11 mouse cellular contexts compared by ENCODE assay signal in genomic region chr10:110782655-110783054, GRCm38 (mm10). TPM values are rescaled to one million over a fixed set of nuclear protein-coding genes. Genes with fewer than 3 reads are reported as not detected.
A peak's percentile ranks its signal among the peaks of the same experiment; 100 is the strongest.
DNase-seq lines count a peak whose midpoint lies in the region; ATAC-seq and TF ChIP-seq lines count a peak whose summit lies in the region.
"Had no signal": no experiment of that assay in that cellular context is flagged by ENCODE, and none has a peak within 500 bp of the region (broad histone marks: within the 10 kb centered on the region; RNA-seq: fewer than 3 reads in every experiment).

No protein-coding gene starts in this region.

- no peaks in the 10 kb centered on the region for H3K4me1 ChIP-seq in heart, postnatal 0 days (ENCODE audit: control insufficient read depth, insufficient read depth)
- no peaks in the 10 kb centered on the region for H3K4me1 ChIP-seq in MEL (ENCODE audit: control insufficient read depth in 1 of 2, insufficient read depth in 2 of 2, low read length in 2 of 2)
- H3K4me1 ChIP-seq: embryonic facial prominence, embryonic 15.5 days had no signal

- H3K27me3 ChIP-seq in heart, postnatal 0 days (ENCODE audit: control insufficient read depth, insufficient read depth, low read length), result no peaks in the 10 kb centered on the region
- no peaks in the 10 kb centered on the region for H3K27me3 ChIP-seq in MEL (ENCODE audit: control insufficient read depth in 1 of 2, insufficient read depth in 2 of 2, low read length in 2 of 2)
- H3K27me3 ChIP-seq: embryonic facial prominence, embryonic 15.5 days had no signal

- no peaks in the 10 kb centered on the region for H3K9me3 ChIP-seq in heart, postnatal 0 days (replicated peaks; ENCODE audit: control insufficient read depth, low read length)
- H3K9me3 ChIP-seq in MEL (replicated peaks; ENCODE audit: insufficient read depth, low read length), result no peaks in the 10 kb centered on the region
- H3K9me3 ChIP-seq: embryonic facial prominence, embryonic 15.5 days had no signal

- TF ChIP-seq CTCF in heart, postnatal 0 days (IDR thresholded peaks at IDR 0.05; ENCODE audit: low read depth), result peak; percentile 55
- TF ChIP-seq CTCF in MEL (IDR thresholded peaks at IDR 0.05 in 2 of 3, conservative IDR thresholded peaks at IDR 0.05 in 1 of 3; ENCODE audit: control insufficient read depth in 1 of 3, insufficient read depth in 1 of 3, low read depth in 2 of 3, low read length in 3 of 3, poor library complexity in 1 of 3, severe bottlenecking in 1 of 3), result peak; percentile 23 to 48 (median 30); a peak in 4 of 6 replicates

- H3K4me2 ChIP-seq in heart, postnatal 0 days (ENCODE audit: low read depth, low read length), result no peak overlapping the region
- H3K4me2 ChIP-seq: embryonic facial prominence, embryonic 15.5 days had no signal

- ATAC-seq in heart, postnatal 0 days (ENCODE audit: insufficient read depth, low read depth), result no peak
- ATAC-seq in megakaryocyte progenitor cell, adult 5-6 weeks (replicated peaks; ENCODE audit: poor library complexity), result peak; percentile 61

- TF ChIP-seq EP300 in heart, postnatal 0 days (IDR thresholded peaks at IDR 0.05; ENCODE audit: low read depth), result no peak
- TF ChIP-seq EP300 in MEL (IDR thresholded peaks at IDR 0.05; ENCODE audit: low read depth in 1 of 2, low read length in 2 of 2), result no peak

- no peak for TF ChIP-seq POLR2A in MEL (IDR thresholded peaks at IDR 0.05; ENCODE audit: control insufficient read depth in 1 of 2, insufficient read depth in 1 of 2, low read depth in 1 of 2, low read length in 2 of 2, poor library complexity in 1 of 2)

- no peak overlapping the region for H3K9ac ChIP-seq in heart, postnatal 0 days (replicated peaks; ENCODE audit: low read depth, low read length)
- no peak overlapping the region for H3K9ac ChIP-seq in MEL (ENCODE audit: control insufficient read depth, low read depth, low read length, poor library complexity, severe bottlenecking)
- H3K9ac ChIP-seq: embryonic facial prominence, embryonic 15.5 days had no signal

- no peak overlapping the region for H3K27ac ChIP-seq in heart, postnatal 0 days (ENCODE audit: low read depth)
- no peak overlapping the region for H3K27ac ChIP-seq in MEL (ENCODE audit: control insufficient read depth, low read depth, low read length)
- H3K27ac ChIP-seq: embryonic facial prominence, embryonic 15.5 days had no signal

- WGBS in heart, postnatal 0 days, result 78% methylated on average over 10 of the region's 10 CpGs

- no peaks in the 10 kb centered on the region for H3K79me2 ChIP-seq in MEL (ENCODE audit: control insufficient read depth, insufficient read depth, low read length, poor library complexity)

- H3K4me3 ChIP-seq in heart, postnatal 0 days (ENCODE audit: low read depth, low read length), result no peak overlapping the region
- no peak overlapping the region for H3K4me3 ChIP-seq in MEL (ENCODE audit: control insufficient read depth in 1 of 2, insufficient read depth in 1 of 2, low read depth in 2 of 2, low read length in 2 of 2)
- H3K4me3 ChIP-seq: embryonic facial prominence, embryonic 15.5 days had no signal

- no peak for DNase-seq in heart, postnatal 0 days (ENCODE audit: low spot score)
- no peak for DNase-seq in heart, postnatal 25 days (ENCODE audit: low spot score)
- DNase-seq in lung, postnatal 10 days, result peak; percentile 32
- DNase-seq in lung, adult 18-20 months, result no peak
- peak; percentile 21 for DNase-seq in MEL (ENCODE audit: low read depth, low spot score)
- no peak for DNase-seq in gastrocnemius, postnatal 4 days (ENCODE audit: low spot score in 2 of 2)
- DNase-seq in left cerebral cortex, postnatal 10 days (ENCODE audit: extremely low spot score in 1 of 2, low spot score in 2 of 2), result no peak
- DNase-seq: liver; thymus, postnatal 36 days had no signal

- TF ChIP-seq RAD21 in MEL (IDR thresholded peaks at IDR 0.05; ENCODE audit: low read depth, low read length), result peak; percentile 4

- H3K36me3 ChIP-seq in heart, postnatal 0 days (replicated peaks; ENCODE audit: control insufficient read depth, insufficient read depth, low read length), result peaks cover 72% of the 10 kb centered on the region
- no peaks in the 10 kb centered on the region for H3K36me3 ChIP-seq in MEL (ENCODE audit: control insufficient read depth in 1 of 2, insufficient read depth in 2 of 2, low read length in 2 of 2)

- intact Hi-C loops in heart, postnatal 25 days (cut with DNase I), result no loop called here
- intact Hi-C loops in left cerebral cortex, postnatal 10 days (cut with DNase I), result no loop called here

TF ChIP-seq in MEL, 35 proteins besides CTCF, POLR2A, EP300 and RAD21:
- no peak for TF ChIP-seq USF2 (IDR thresholded peaks at IDR 0.05; ENCODE audit: borderline replicate concordance in 1 of 2, insufficient read depth in 1 of 2, low read depth in 1 of 2, low read length in 2 of 2)
- TF ChIP-seq SMC3 (IDR thresholded peaks at IDR 0.05; ENCODE audit: low read depth, low read length), result peak; percentile 23

RNA-seq across cellular contexts. Expression of gene E2f7, which starts 37.4 kb away (rescaled TPM):
- total RNA-seq in heart, postnatal 0 days (2014; rRNA removed; ENCODE audit: low replicate concordance), result 6.1 and 17.1 TPM in 2 replicates
- polyA plus RNA-seq in heart, postnatal 0 days (2015; fragmentation: Nextera tagmentation; extraction: Ambion mirVana), result 3.7 and 4.7 TPM in 2 replicates
- 1 to 10 TPM in 1 of 2 experiments, under 1 TPM in 1; 0.59 to 1.9 TPM for total RNA-seq in heart, postnatal 25 days (2021)
- 4.2 and 5.7 TPM in 2 replicates for total RNA-seq in MEL (2012; rRNA removed)
- polyA plus RNA-seq in MEL (2012; ENCODE audit: insufficient read depth in 1 of 2, insufficient read length in 2 of 2, low read depth in 1 of 2, low replicate concordance in 2 of 2, missing spikeins in 1 of 2), result 10 to 100 TPM; 16.2 to 26.4 TPM
- total RNA-seq in megakaryocyte progenitor cell, adult 5-6 weeks (2015), result 6.9 and 8.6 TPM in 2 replicates
- total RNA-seq in megakaryocyte progenitor cell, adult 5-6 weeks (2017), result 3.7 and 11.1 TPM in 2 replicates
- total RNA-seq in gastrocnemius, postnatal 4 days (2021), result 10 to 100 TPM; 10.9 to 11.6 TPM
- 1 to 10 TPM; 1.7 to 1.8 TPM for total RNA-seq in left cerebral cortex, postnatal 10 days (2021)

Comparison
In these comparisons a context has a peak if more than half of its experiments do, and no peak if none do; other contexts are left out.
1. DNase-seq: peak in lung, postnatal 10 days (single experiment) and MEL (single experiment); none in heart, postnatal 0 days (single experiment), heart, postnatal 25 days (single experiment), lung, adult 18-20 months (0 of 2), gastrocnemius, postnatal 4 days (0 of 2) and left cerebral cortex, postnatal 10 days (0 of 2).